Mouse (Mus musculus) kidney, adult 2 months (tissue): ENCODE measurements at regions not wholly inside any gene's neighbourhood (a gene's known extent, or its start where the extent isn't known, plus 50 kb on each side); places are given as distances from the start of the nearest gene placed in this dataset.

ENCODE experiments used
- CTCF ChIP-seq: fragments of 200-500 bp; conservative IDR thresholded peaks from 2 replicates; pipeline ENCODE4 v1.5.1; 2011; ENCODE audit warnings: low read depth, mild to moderate bottlenecking, control low read depth, low read length, moderate library complexity, mixed read lengths; ENCODE audit not compliant: insufficient read depth, insufficient read length
- POLR2A ChIP-seq: fragments of 200-500 bp; IDR thresholded peaks from one replicate; pipeline ENCODE4 v1.6.1; 2011; ENCODE audit warnings: low read depth, low read length, control low read depth

DNA sequence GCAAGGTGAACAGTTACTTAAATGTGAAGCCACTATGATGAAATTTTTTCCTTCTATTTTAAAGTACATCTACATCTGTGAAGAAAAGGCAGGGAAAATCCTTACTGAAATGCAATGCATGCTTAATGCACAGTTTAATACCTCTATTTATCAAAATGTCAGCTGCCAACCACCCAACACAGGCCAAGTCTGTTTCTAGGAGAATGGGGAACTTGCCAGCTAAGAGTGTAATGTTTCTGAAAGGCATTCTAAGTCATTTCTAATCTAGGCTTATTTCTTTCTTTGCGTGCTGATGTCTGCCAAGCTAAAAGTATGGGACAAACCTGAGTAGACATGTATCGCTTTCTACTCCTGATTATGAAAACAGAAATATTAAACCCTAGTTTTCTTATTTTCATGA, 322.8 kb downstream of the Cdh11 start:
- no peak for TF ChIP-seq POLR2A
- no peak for TF ChIP-seq CTCF
